Mouse (Mus musculus) forebrain, embryonic 16.5 days (tissue): Measurements from ENCODE around the gene Lhfpl5. TPM values are rescaled to one million over a fixed set of nuclear protein-coding genes. Genes with fewer than 3 reads are reported as not detected.

Experiments used
- ATAC-seq: fragments of 200-750 bp; cut with Nextera tagmentation; 2 replicates; pipeline ENCODE4 v1.8.0; 2017; ENCODE audit warnings: mild to moderate bottlenecking, moderate library complexity
- H3K27ac ChIP-seq: fragments of 300-500 bp; sonication (generic); 2 replicates; pipeline ENCODE4 v1.5.1; 2014; ENCODE audit warnings: low read length, control low read depth
- H3K27me3 ChIP-seq: fragments of 300-500 bp; sonication (generic); replicated peaks from 2 replicates; pipeline ENCODE4 v1.6.1; 2014; ENCODE audit warnings: low read length; ENCODE audit not compliant: control insufficient read depth, insufficient read depth
- H3K36me3 ChIP-seq: fragments of 300-500 bp; sonication (generic); 2 replicates; pipeline ENCODE4 v1.6.1; 2014; ENCODE audit not compliant: control insufficient read depth, insufficient read depth
- H3K4me1 ChIP-seq: fragments of 300-500 bp; sonication (generic); replicated peaks from 2 replicates; pipeline ENCODE4 v1.6.1; 2014; ENCODE audit warnings: low read length; ENCODE audit not compliant: control insufficient read depth, insufficient read depth
- H3K4me2 ChIP-seq: fragments of 300-500 bp; sonication (generic); 2 replicates; pipeline ENCODE4 v1.6.1; 2014; ENCODE audit warnings: mild to moderate bottlenecking, low read length, control low read depth
- H3K4me3 ChIP-seq: fragments of 300-500 bp; sonication (generic); replicated peaks from 2 replicates; pipeline ENCODE4 v1.5.1; 2014; ENCODE audit warnings: mild to moderate bottlenecking, low read length, control low read depth
- H3K9ac ChIP-seq: fragments of 300-500 bp; sonication (generic); replicated peaks from 2 replicates; pipeline ENCODE4 v1.6.1; 2014; ENCODE audit warnings: low read depth, low read length, control low read depth
- H3K9me3 ChIP-seq: fragments of 300-500 bp; sonication (generic); 2 replicates; pipeline ENCODE4 v1.6.1; 2016; ENCODE audit warnings: low read length; ENCODE audit not compliant: control insufficient read depth
- WGBS: fragments of 180-500 bp; shearing (Covaris S2); extraction: QIAGEN DNeasy Blood & Tissue Kit; methylation state at CpG from one replicate; pipeline ENCODE4 v1.1.7; 2014; 5-methylcytosine and 5-hydroxymethylcytosine counted together
- polyA plus RNA-seq: library from polyadenylated mRNA; unstranded; fragments of >200 nt; fragmentation: Nextera tagmentation; extraction: Ambion mirVana; gene quantifications from 2 replicates; pipeline ENCODE4 v1.2.1, GENCODE M21; 2015

Gene Lhfpl5
- polyA plus RNA-seq, 1 experiment from 2014 or later, result 8.3 TPM

DNA sequence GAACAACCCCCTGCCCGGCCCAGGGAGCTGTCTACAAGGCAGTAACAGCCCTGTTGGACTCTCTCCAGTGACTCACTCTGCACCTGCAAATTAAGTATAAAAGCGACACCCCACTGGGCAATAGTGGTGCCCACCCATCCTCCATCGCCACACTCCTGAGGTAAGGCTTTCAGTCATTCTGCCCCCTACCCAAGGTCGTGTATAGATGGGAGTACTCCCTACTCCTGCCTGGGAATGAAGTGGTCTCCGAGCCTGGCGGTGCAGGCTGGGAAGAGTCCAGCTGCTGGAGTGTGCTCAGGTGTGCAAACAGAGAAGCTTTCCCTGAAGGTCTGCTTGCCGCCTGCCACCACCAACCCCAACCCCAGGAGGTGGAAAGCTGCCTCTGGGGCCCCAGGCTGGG is 13.8 kb upstream of the Lhfpl5 start:
- H3K27ac ChIP-seq, result no peak overlapping the region
- 63% methylated on average over 7 of the region's 7 CpGs for WGBS
- no peaks in the 10 kb centered on the region for H3K27me3 ChIP-seq
- H3K4me2 ChIP-seq, result no peak overlapping the region
- peaks cover 2% of the 10 kb centered on the region; the same call in 1 of the 2 replicates for H3K4me1 ChIP-seq
- no peaks in the 10 kb centered on the region for H3K36me3 ChIP-seq
- no peak overlapping the region for H3K4me3 ChIP-seq
- H3K9ac ChIP-seq, result no peak overlapping the region
- no peak for ATAC-seq
- no peaks in the 10 kb centered on the region for H3K9me3 ChIP-seq

DNA sequence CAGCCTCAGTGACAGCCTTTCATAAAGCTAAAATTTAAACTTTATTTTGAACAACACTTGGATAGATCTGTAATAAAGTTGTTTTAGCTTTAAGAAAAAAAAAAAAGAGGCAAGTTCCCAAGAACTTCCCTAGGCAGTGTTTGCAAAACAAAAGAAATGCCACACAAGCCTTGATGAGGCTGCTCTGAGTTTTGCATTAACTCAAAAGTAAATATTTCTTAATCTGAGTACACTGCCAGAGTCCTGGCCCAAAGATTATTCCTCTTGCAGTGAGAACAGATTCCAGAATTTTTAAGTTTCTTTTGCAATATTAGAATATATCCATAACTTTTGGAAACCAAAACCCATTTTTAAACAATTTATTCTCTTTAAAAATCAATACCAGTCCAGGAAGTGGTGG is 10.3 kb upstream of the Lhfpl5 start:
- no peaks in the 10 kb centered on the region for H3K36me3 ChIP-seq
- H3K4me1 ChIP-seq, result no peaks in the 10 kb centered on the region
- no peak overlapping the region for H3K4me3 ChIP-seq
- no peak overlapping the region for H3K9ac ChIP-seq
- H3K27ac ChIP-seq, result no peak overlapping the region
- no peak for ATAC-seq
- no peak overlapping the region for H3K4me2 ChIP-seq
- no peaks in the 10 kb centered on the region for H3K27me3 ChIP-seq
- H3K9me3 ChIP-seq, result no peaks in the 10 kb centered on the region

DNA sequence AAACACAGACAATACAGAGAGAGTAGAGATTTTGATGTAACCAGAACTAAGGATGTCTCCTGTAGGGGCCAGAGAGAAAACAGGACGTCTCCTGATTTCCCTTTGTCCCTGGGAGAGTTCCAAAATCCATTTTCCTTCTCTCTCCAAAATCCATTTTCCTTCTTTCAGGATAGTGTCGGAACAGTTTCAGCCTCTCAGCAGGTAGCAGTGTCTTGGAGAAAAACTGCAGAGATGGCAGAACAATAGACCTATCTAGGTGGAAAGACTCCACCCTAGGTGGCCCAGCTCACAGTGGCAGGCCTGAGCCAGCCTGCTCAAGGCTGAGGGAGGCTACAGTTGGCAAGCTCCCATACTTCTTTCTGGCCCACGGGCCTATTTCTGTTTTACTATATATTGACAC is 7.9 kb upstream of the Lhfpl5 start:
- no peak for ATAC-seq
- WGBS, result 18% methylated on average over 3 of the region's 3 CpGs
- H3K27ac ChIP-seq, result no peak overlapping the region

DNA sequence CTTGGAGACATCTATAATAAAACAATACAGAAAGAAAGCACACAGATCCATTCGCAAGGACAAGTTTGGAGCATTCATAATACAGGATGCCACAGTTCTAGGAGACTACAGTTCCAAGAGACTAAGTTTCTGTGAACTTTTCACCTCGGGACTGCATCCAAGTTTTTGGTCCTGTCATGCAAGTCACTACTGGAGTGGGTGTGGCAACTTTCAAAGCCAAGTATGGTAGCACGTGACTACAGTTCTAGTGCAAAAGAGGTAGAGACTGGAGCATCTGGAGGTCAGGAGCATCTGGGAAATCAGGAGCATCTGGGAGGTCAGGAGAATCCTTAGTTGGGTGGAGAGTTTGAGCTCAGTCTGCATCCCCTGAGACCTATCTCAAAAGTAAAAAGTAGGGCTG is 3.6 kb upstream of the Lhfpl5 start:
- Histone ChIP-seq H3K4me1 (peaks cover 9% of the 10 kb centered on the region), H3K9me3 (no peaks in the 10 kb centered on the region), H3K27me3 (peaks cover 2% of the 10 kb centered on the region; the same call in 1 of the 2 replicates), H3K4me3 (no peak overlapping the region), H3K36me3 (no peaks in the 10 kb centered on the region), H3K27ac (no peak overlapping the region), H3K9ac (no peak overlapping the region), H3K4me2 (no peak overlapping the region)
- ATAC-seq, result no peak
- WGBS, result 79% methylated on average over 3 of the region's 3 CpGs

More for the DNA sequence above, 7.9 kb upstream of the Lhfpl5 start:
- H3K36me3 ChIP-seq, result no peaks in the 10 kb centered on the region
- no peak overlapping the region for H3K9ac ChIP-seq
- H3K4me2 ChIP-seq, result no peak overlapping the region
- H3K4me1 ChIP-seq, result no peaks in the 10 kb centered on the region
- no peaks in the 10 kb centered on the region for H3K27me3 ChIP-seq
- no peak overlapping the region for H3K4me3 ChIP-seq
- no peaks in the 10 kb centered on the region for H3K9me3 ChIP-seq

DNA sequence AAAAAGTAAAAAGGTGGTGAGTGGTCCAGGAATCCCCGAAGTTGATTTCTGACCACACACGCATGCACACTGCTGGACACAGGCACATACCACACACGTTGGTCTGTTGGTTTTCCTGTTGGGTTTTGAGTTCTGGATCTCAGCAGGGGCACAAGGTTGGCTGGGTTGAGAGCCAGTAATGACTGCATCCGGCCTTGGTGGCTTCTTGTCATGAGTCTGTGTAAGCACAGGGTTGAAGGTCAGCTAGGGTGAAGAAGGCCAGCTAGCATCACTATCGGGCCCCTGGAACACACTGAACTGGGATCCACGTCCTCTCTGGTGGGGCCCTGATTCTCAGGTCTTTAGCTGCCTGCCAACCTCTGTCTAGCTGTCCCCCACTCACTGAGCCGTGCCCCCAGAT is 2.9 kb upstream of the Lhfpl5 start:
- Histone ChIP-seq H3K4me3 (no peak overlapping the region), H3K9ac (no peak overlapping the region), H3K4me1 (peaks cover 9% of the 10 kb centered on the region), H3K27me3 (peaks cover 2% of the 10 kb centered on the region; the same call in 1 of the 2 replicates), H3K9me3 (no peaks in the 10 kb centered on the region), H3K36me3 (no peaks in the 10 kb centered on the region), H3K4me2 (no peak overlapping the region), H3K27ac (no peak overlapping the region)
- no peak for ATAC-seq
- 84% methylated on average over 7 of the region's 7 CpGs for WGBS

DNA sequence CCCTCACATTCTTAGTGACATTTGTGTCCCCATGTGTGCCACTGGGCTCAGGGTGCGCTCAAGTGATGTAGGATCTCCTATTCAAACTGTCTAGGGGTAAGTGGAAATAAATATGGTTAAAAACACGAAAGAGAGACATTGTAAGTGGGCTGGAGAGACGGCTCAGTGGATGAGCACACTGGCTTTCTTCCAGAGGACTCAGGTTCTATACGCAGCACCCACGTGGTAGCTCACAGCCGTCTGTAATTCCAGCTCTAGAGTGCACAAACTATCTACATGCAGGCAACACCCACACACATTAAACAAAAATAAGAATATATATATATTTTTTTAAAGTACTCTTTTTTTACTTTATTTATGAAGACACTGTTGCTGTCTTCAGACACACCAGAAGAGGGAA is 2.5 kb upstream of the Lhfpl5 start:
- no peak for ATAC-seq
- H3K4me2 ChIP-seq, result no peak overlapping the region
- 80% methylated on average over 6 of the region's 6 CpGs for WGBS
- H3K27me3 ChIP-seq, result peaks cover 2% of the 10 kb centered on the region; the same call in 1 of the 2 replicates
- no peak overlapping the region for H3K9ac ChIP-seq
- H3K36me3 ChIP-seq, result no peaks in the 10 kb centered on the region
- H3K27ac ChIP-seq, result no peak overlapping the region
- H3K9me3 ChIP-seq, result no peaks in the 10 kb centered on the region
- peaks cover 9% of the 10 kb centered on the region for H3K4me1 ChIP-seq
- no peak overlapping the region for H3K4me3 ChIP-seq

DNA sequence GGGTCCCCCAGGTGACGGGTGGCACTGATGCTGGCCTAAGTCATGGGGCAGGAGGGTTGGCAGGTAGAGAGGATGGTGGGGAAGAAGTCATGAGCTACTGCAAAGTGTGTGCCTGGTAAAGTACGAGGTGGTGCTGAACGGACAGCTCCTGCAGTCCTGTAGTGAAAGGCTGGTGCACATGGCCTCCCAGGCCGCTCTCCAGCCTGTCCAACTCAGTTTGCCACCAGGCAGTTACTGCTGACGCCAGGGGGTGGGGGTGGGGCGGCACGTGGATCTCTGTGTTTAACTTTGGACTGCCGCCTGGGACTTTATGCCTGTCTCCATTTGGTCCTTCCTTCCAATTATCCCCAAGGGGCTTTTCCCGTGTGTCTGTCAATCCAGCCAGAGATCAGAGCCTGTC is 5.0 kb downstream of the Lhfpl5 start:
- H3K9me3 ChIP-seq, result no peaks in the 10 kb centered on the region
- no peak overlapping the region for H3K4me3 ChIP-seq
- H3K4me1 ChIP-seq, result peaks cover 6% of the 10 kb centered on the region
- no peak overlapping the region for H3K4me2 ChIP-seq
- ATAC-seq, result no peak
- no peaks in the 10 kb centered on the region for H3K36me3 ChIP-seq
- no peaks in the 10 kb centered on the region for H3K27me3 ChIP-seq
- 6% methylated on average over 9 of the region's 9 CpGs for WGBS
- no peak overlapping the region for H3K9ac ChIP-seq
- H3K27ac ChIP-seq, result no peak overlapping the region

DNA sequence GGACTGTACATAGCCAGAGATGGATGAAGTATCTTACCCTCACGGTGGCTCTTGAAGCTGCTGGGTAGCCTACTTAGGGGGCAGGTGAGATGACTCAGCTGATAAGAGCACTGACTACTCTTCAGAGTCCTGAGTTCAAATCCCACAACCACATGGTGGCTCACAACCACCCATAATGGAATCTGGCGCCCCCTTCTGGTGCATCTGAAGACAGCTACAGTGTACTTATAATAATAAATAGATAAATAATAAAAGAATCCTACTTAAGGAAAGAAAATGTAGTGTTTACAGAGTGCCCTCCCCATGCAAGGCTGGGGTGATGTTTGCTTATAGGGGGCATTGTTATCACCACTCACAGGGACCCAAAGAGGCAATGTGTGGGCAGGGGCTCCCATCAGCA is 5.6 kb downstream of the Lhfpl5 start:
- ATAC-seq, result no peak
- no peaks in the 10 kb centered on the region for H3K36me3 ChIP-seq
- H3K27ac ChIP-seq, result no peak overlapping the region
- H3K9ac ChIP-seq, result no peak overlapping the region
- no peaks in the 10 kb centered on the region for H3K9me3 ChIP-seq
- H3K4me2 ChIP-seq, result no peak overlapping the region
- WGBS, result 47% methylated on average over 2 of the region's 2 CpGs
- H3K4me3 ChIP-seq, result no peak overlapping the region
- no peaks in the 10 kb centered on the region for H3K27me3 ChIP-seq
- no peaks in the 10 kb centered on the region for H3K4me1 ChIP-seq

DNA sequence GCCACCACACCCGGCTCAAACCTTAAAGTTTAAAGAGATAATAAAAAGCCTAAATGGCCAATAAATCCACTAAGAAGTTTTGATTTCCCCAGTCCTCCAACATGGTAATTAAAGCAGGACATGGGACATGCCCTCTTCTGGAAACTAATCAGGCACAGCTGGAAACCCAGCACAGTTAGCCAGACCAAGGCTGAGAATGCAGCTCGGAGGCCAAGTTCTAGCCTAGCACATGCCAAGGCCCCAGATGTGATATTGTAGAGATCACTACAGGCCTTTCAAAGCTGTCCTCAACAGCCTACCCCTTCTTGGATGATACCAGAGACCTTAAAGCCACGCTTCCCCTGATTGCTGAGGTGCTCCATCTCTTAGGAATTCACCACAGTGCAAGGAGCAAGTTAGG is 11.1 kb downstream of the Lhfpl5 start:
- H3K4me2 ChIP-seq, result no peak overlapping the region
- no peaks in the 10 kb centered on the region for H3K27me3 ChIP-seq
- ATAC-seq, result no peak
- no peaks in the 10 kb centered on the region for H3K9me3 ChIP-seq
- no peaks in the 10 kb centered on the region for H3K4me1 ChIP-seq
- WGBS, result 91% methylated on average over 3 of the region's 3 CpGs
- no peak overlapping the region for H3K9ac ChIP-seq
- peaks cover 19% of the 10 kb centered on the region; the same call in 1 of the 2 replicates for H3K36me3 ChIP-seq
- no peak overlapping the region for H3K27ac ChIP-seq
- no peak overlapping the region for H3K4me3 ChIP-seq

DNA sequence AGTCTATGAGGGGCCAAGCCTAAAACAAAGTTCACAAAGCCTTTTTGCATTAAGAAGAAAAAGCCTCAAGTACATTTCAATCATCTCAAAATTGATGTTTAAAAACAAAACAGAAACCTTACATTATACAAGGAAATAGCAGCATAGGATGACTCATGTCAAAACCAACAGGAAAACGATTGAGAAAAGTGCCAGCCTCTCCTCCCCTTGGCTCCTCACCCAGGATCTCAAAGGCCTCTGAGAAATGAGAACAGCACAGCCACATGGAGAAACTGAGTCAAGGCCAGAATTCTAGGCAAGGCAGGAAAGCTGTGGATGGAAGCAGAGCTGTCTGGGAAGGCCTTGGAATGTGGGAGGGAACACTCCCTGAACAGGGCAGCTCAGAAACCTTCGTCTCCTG is 13.2 kb downstream of the Lhfpl5 start:
- no peaks in the 10 kb centered on the region for H3K27me3 ChIP-seq
- no peak overlapping the region for H3K4me2 ChIP-seq
- no peaks in the 10 kb centered on the region for H3K9me3 ChIP-seq
- peaks cover 32% of the 10 kb centered on the region; the same call in 1 of the 2 replicates for H3K36me3 ChIP-seq
- ATAC-seq, result no peak
- WGBS, result 59% methylated on average over 2 of the region's 2 CpGs
- H3K27ac ChIP-seq, result no peak overlapping the region
- H3K9ac ChIP-seq, result no peak overlapping the region
- H3K4me1 ChIP-seq, result no peaks in the 10 kb centered on the region
- no peak overlapping the region for H3K4me3 ChIP-seq
